Mouse (Mus musculus) lung, adult 2 months (tissue): ENCODE measurements around the gene Rab34.

Experiments used
- CTCF ChIP-seq: fragments of 200-500 bp; IDR thresholded peaks from 2 replicates; pipeline ENCODE4 v1.5.1; 2011; ENCODE audit warnings: mild to moderate bottlenecking, low read length, control low read depth; ENCODE audit not compliant: insufficient read depth
- POLR2A ChIP-seq: fragments of 200-500 bp; IDR thresholded peaks from 2 replicates; pipeline ENCODE4 v1.6.1; 2011; ENCODE audit warnings: low read depth, mild to moderate bottlenecking, control low read depth, low read length, borderline replicate concordance; ENCODE audit errors: extremely low read depth

DNA sequence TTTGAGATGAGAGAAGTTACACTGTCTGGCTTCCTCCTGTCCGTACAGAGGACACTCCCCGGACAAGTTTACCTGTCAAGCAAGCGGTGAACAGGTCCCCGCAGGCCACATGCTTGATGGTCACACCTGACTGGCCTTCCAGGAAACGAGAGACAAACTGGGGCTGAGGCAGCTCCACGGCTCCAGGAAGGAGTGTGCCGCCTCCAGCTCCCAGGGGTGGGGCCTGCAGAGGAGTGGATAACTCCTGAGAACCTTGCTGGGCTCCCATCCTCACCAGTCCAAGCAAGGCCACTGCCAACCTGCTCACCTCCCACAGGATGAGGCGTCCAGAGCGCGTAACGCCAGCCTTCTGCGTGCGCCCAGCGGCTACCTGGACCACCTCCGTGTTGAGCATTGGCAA, 17.9 kb upstream of the Rab34 start:
- TF ChIP-seq POLR2A (no peak), CTCF (no peak)
